Mouse (Mus musculus) G1E-ER4 (cell line): ENCODE data around the gene Vmn1r66. TPM values are rescaled to one million over a fixed set of nuclear protein-coding genes. Genes with fewer than 3 reads are reported as not detected.

Experiments
- GATA1 ChIP-seq: IDR thresholded peaks from one replicate; pipeline ENCODE4 v1.8.0; 2012; ENCODE audit warnings: low read length, inconsistent platforms
- polyA plus RNA-seq: library from polyadenylated mRNA; stranded (reverse); fragments of >175 nt; gene quantifications from 2 replicates; pipeline ENCODE4 v1.2.3, GENCODE M21; 2012

Vmn1r66 gene
- polyA plus RNA-seq, result not detected in 2 replicates

GRCm38 (mm10) chr7:10277906-10278305, at the start of gene Vmn1r66:
TSS of gene Vmn1r66 (minus strand) at chr7:10278006.
- no peak for TF ChIP-seq GATA1

GRCm38 (mm10) chr7:10252075-10252474, 25.7 kb downstream of the Vmn1r66 start:
- TF ChIP-seq GATA1, result no peak

GRCm38 (mm10) chr7:10249146-10249545, 28.7 kb downstream of the Vmn1r66 start:
- no peak for TF ChIP-seq GATA1

Other genes with a start within 250 kb of the Vmn1r66 start
- gene Vmn2r50, start 224.7 kb downstream of the Vmn1r66 start, polyA plus RNA-seq, result not detected in 2 replicates
- not detected in 2 replicates for gene Vmn2r51, start 172.3 kb downstream of the Vmn1r66 start, polyA plus RNA-seq
- not detected in 2 replicates for gene Vmn2r52, start 101.4 kb downstream of the Vmn1r66 start, polyA plus RNA-seq
- gene Vmn1r67, start 165.3 kb upstream of the Vmn1r66 start, polyA plus RNA-seq, result not detected in 2 replicates
- gene Zik1, start 217.4 kb upstream of the Vmn1r66 start, polyA plus RNA-seq, result not detected in 2 replicates